Mouse (Mus musculus) bone marrow macrophage, adult 2 months (primary cell): ENCODE results near the gene Zfp775. TPM values are rescaled to one million over a fixed set of nuclear protein-coding genes. Genes with fewer than 3 reads are reported as not detected.

Experiments
- H3K27ac ChIP-seq: 2 replicates; pipeline ENCODE4 v1.5.1; 2012; ENCODE audit warnings: low read depth, low read length; ENCODE audit not compliant: insufficient read depth
- H3K4me1 ChIP-seq: 2 replicates; pipeline ENCODE4 v1.6.1; 2012; ENCODE audit warnings: low read length; ENCODE audit not compliant: control insufficient read depth, insufficient read depth
- H3K4me3 ChIP-seq: 2 replicates; pipeline ENCODE4 v1.5.1; 2012; ENCODE audit warnings: mild to moderate bottlenecking, low read length, moderate library complexity; ENCODE audit not compliant: insufficient read depth
- CTCF ChIP-seq: IDR thresholded peaks from 2 replicates; pipeline ENCODE4 v1.5.1; 2012; ENCODE audit warnings: low read depth, mild to moderate bottlenecking, low read length, moderate library complexity
- POLR2A ChIP-seq: IDR thresholded peaks from 2 replicates; pipeline ENCODE4 v1.6.1; 2012; ENCODE audit warnings: mild to moderate bottlenecking, low read depth, low read length, borderline replicate concordance
- polyA plus RNA-seq: library from polyadenylated mRNA; stranded (reverse); fragments of >200 nt; gene quantifications from 2 replicates; pipeline ENCODE4 v1.2.4, GENCODE M21; 2012; ENCODE audit not compliant: missing spikeins, insufficient read depth, insufficient read length

Zfp775 gene
- polyA plus RNA-seq, 1 experiment: 2.9 TPM

DNA sequence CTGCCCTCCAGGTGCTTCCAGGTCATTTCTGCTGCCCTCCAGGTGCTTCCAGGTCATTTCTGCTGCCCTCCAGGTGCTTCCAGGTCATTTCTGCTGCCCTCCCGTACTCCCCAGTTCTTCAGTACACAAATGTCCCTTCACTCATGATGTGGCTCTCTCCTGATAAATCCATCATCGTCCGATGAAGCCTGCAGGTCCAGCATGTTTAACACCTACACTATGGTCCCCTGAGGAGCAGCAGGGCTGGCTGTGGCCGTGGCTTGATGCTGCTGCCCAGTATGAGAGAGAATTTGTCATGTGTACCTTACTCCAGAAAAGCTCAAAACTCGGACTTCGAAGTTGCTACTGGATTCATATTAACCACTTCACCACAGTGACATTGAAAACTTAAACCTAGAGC is 39.5 kb downstream of the Zfp775 start:
- no peak overlapping the region for H3K27ac ChIP-seq
- no peak for TF ChIP-seq CTCF
- TF ChIP-seq POLR2A: no peak
- no peak overlapping the region for H3K4me3 ChIP-seq
- H3K4me1 ChIP-seq: no peaks in the 10 kb centered on the region

DNA sequence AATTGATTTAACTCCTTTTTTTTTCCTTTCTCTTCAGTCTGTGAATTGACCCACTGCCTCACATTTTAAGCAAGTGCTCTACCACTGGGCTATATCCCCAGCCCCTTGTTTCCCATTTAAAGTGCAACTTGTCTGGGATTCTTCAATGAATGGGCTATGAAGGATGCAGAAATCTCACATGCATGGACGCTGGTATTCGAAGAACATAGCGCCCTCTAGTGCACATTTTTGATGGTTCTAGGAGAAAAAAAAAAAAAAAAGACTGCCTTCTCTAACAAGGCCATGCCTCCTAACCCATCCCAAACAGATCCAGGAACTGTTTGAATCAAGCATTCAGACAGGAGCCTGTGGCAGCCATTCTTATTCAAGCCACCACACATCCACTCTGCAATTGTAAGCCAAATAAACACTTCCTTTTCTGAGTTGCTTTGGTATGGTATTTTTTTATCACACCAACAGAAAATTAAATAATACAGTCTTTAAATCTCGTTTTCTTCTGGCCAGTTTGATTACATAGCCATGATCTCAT is 41.0 kb downstream of the Zfp775 start:
- Histone ChIP-seq H3K4me3 (no peak overlapping the region), H3K27ac (no peak overlapping the region), H3K4me1 (no peaks in the 10 kb centered on the region)
- no peak for TF ChIP-seq CTCF
- TF ChIP-seq POLR2A: no peak

GRCm38 (mm10) chr6:48645660-48646308 is 43.9 kb downstream of the Zfp775 start:
- Histone ChIP-seq H3K4me3 (no peak overlapping the region), H3K4me1 (no peaks in the 10 kb centered on the region), H3K27ac (no peak overlapping the region)
- peak; percentile 78 for TF ChIP-seq CTCF
- no peak for TF ChIP-seq POLR2A

DNA sequence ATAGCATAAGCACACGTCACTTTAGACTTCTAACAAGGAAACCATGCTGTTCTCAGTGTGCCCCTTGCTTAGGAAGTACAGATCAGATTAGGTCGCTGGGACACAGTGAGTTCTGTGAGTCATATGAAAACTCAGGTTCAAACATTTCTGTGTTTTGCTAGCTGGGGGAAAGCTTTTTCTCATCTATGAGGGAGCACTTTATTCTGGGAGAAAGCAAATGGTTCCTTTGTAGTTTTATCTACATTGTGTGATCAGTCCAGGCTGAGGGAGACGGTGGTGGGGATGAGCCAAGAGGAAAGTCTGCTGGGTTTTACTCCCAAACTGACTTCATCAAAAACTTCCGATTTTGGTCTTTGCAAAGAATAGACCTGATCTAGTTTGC is 44.4 kb downstream of the Zfp775 start:
- TF ChIP-seq POLR2A (no peak), CTCF (no peak)
- H3K27ac ChIP-seq: no peak overlapping the region
- no peaks in the 10 kb centered on the region for H3K4me1 ChIP-seq
- H3K4me3 ChIP-seq: no peak overlapping the region

DNA sequence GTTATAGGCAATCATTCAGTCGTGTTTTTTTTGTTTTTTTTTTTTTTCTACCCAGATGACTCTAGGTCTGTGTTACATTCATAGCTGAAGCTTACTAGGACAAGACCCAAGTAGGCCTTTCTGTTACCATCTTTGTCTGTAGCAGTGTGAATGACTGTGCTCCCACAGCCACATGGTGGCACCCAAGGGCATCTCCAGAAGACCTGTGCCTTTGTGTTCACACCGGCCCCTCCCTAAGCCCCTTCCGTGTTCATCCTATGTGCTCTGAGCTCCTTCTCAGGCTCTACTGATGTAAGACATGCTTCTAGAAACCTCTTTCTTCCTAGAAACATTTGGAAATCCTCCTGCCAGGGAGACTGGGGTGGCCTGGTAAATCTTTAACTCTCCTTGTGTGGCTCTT is 45.1 kb downstream of the Zfp775 start, which contains the start of gene Gimap8:
Gene Gimap8, plus strand, starts transcription at position 240 of the 400 bp plus-strand sequence.
- H3K4me3 ChIP-seq: no peak within 1 kb of the TSS
- TF ChIP-seq POLR2A: no peak
- H3K4me1 ChIP-seq: no peaks in the 10 kb centered on the region
- no peak within 1 kb of the TSS for H3K27ac ChIP-seq

DNA sequence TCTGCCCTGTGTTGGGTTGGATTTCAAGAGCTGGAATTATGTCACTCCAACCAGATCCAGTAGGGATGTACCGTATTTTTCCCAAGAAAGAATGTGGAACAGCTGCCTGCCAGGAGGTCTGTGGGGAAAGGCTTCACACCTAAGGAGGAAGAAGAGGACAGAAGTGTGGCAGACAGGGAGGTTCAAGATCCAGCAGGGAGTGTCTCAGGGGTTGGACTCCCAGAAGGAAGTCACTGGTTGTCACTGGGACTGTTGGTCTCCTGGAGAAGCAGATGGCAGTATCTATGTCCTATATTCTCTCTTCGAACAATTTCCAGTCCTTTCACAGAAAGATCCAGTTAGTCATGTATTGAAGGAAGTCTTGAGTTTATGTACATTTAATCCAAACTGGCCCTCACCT is 45.7 kb downstream of the Zfp775 start:
- no peaks in the 10 kb centered on the region for H3K4me1 ChIP-seq
- no peak overlapping the region for H3K27ac ChIP-seq
- TF ChIP-seq CTCF: no peak
- TF ChIP-seq POLR2A: no peak
- no peak overlapping the region for H3K4me3 ChIP-seq

GRCm38 (mm10) chr6:48648779-48649178 is 46.9 kb downstream of the Zfp775 start:
- no peak overlapping the region for H3K4me3 ChIP-seq
- H3K4me1 ChIP-seq: no peaks in the 10 kb centered on the region
- no peak for TF ChIP-seq CTCF
- H3K27ac ChIP-seq: no peak overlapping the region

GRCm38 (mm10) chr6:48650041-48650440 is 48.2 kb downstream of the Zfp775 start:
- Histone ChIP-seq H3K27ac (no peak overlapping the region), H3K4me3 (no peak overlapping the region), H3K4me1 (no peaks in the 10 kb centered on the region)
- TF ChIP-seq POLR2A (no peak), CTCF (no peak)

GRCm38 (mm10) chr6:48658721-48659120 is 56.9 kb downstream of the Zfp775 start:
- TF ChIP-seq CTCF: no peak
- no peak for TF ChIP-seq POLR2A
- H3K4me1 ChIP-seq: no peaks in the 10 kb centered on the region
- no peak overlapping the region for H3K4me3 ChIP-seq
- no peak overlapping the region for H3K27ac ChIP-seq

DNA sequence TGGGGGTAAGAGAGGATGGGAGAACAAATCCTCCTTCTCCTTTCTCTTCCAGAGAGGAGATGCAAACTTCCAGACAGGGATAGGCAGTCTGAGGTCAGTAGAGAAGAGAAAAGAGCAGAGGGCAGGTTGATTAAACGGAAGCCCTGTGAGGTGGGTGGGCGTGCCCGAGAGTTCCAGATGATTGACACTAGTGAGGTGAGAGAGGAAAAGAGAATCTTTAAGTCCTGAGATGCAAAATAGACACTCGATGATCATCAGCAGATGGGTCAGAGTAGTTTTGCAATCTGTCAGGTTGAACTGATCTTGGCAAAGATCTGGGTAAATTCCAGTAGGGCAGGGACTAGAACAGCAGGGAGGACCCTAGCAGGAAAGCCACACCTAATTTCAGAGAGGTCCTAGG is 62.9 kb downstream of the Zfp775 start:
- no peak overlapping the region for H3K27ac ChIP-seq
- TF ChIP-seq POLR2A: no peak
- no peak for TF ChIP-seq CTCF
- H3K4me1 ChIP-seq: no peaks in the 10 kb centered on the region
- no peak overlapping the region for H3K4me3 ChIP-seq
